Mouse (Mus musculus): ENCODE data around the gene Lix1.

Lix1 gene

DNA sequence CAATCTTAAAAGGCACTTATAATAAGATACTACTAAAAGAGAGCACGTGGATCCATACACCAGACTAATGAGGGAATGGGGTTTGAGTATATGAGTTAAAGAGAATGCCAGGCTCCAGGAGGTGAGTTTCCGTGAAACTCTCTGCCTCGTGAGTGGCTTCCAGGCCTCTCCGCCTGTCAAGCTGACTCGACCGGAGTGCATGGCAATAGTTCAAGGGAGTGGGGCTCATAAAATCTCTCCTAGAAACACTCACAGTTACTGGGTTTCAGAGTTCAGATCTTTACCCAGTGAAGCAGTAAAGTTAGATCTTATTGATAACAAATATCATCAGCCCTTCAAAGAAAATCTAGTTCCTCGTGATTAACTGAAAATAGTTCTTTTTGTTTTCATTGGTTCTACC lies 94.3 kb downstream of the Lix1 start:
- no peak for DNase-seq (ENCODE audit: low spot score)

DNA sequence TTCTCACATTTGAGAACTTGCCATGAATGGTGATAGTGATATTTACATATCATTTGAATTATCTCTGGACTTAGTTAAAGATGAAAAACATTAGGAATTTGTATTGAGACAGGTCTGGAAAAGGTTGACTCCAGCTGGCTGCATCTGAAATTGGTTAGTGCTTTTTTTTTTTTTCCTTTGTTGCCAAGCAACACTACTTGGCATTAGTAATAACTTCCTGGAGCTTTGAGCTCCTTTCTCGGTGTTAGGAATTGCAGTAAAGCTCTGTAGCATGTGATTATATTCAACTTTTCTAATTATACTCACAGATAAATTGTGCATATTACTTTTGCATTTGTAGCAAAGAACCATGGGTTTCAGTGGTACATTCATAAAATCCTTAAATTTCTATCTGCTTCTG lies 96.4 kb downstream of the Lix1 start:
- DNase-seq (ENCODE audit: low spot score) = no peak

DNA sequence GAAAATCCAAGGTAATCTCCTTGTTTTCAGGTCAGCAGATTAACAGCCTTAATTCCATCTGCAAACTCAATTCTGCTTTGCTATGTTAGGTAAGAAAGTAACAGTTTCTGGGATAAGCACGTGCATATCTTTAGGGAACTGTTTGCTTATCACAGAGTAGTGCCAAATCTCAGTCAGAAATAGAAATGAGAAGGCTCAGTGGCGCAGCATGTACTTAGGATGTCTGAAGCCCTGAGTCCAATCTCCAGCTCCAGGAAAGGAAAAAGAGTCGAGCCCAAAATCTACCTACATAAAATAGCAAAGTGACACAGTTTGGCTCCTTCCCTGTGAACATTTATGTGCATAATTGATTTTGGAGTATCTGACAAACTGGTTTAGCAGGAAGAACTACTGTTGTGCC lies 96.8 kb downstream of the Lix1 start:
- DNase-seq (ENCODE audit: low spot score) = no peak

DNA sequence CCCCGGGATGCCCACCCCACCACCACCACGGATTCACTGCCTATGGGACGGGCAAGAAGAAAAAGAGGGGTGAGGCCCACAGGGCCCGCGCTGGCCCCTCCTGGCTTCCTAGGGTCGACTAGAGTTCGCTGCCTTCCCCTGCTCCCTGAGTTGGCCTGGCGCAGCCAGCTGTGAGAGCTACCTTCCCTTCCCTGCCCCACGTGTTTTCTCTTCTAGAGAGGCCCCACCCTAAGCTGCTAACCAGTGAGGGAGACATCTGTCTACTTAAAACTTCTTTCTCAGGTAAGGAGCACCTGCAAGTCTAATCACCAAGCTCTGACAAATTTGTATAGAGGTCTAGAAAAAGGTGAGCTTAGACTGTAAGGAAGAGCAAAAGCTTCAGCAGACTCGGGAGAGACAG lies 104.2 kb downstream of the Lix1 start:
- DNase-seq (ENCODE audit: low spot score) = no peak
